Mouse (Mus musculus): ENCODE measurements at regions not wholly inside any gene's neighbourhood (a gene's known extent, or its start where the extent isn't known, plus 50 kb on each side); places are given as distances from the start of the nearest gene placed in this dataset.

- TF ChIP-seq CTCF (IDR thresholded peaks at IDR 0.05; ENCODE audit: low read depth, low read length) = no peak
- no peak for TF ChIP-seq POLR2A (IDR thresholded peaks at IDR 0.05; ENCODE audit: borderline replicate concordance, low read depth, low read length)
Measured at GRCm38 (mm10) chr10:22495975-22496496, 135.7 kb downstream of the Raet1d start.
